Mouse (Mus musculus) left cerebral cortex, postnatal 25 days (tissue): ENCODE data around the gene Gm20517. TPM values are rescaled to one million over a fixed set of nuclear protein-coding genes. Genes with fewer than 3 reads are reported as not detected.

Experiments
- DNase-seq, 2 experiments: peaks; one replicate each; pipeline ENCODE4 v3.0.0; 2022; ENCODE audit warnings: low spot score in 2 of 2, mixed read lengths in 1 of 2
- intact Hi-C: fragments of 180-260 bp; cut with DNase I; formaldehyde crosslinking; loops from one replicate; pipeline ENCODE4 v1.15.1; 2025
- total RNA-seq, 2 experiments: library from RNA; stranded (reverse); gene quantifications; 2 replicates each; pipeline ENCODE4 v1.2.3; 2021

Gm20517 gene
- total RNA-seq, 2 experiments from 2014 or later: 3.5 to 7.2 TPM

DNA sequence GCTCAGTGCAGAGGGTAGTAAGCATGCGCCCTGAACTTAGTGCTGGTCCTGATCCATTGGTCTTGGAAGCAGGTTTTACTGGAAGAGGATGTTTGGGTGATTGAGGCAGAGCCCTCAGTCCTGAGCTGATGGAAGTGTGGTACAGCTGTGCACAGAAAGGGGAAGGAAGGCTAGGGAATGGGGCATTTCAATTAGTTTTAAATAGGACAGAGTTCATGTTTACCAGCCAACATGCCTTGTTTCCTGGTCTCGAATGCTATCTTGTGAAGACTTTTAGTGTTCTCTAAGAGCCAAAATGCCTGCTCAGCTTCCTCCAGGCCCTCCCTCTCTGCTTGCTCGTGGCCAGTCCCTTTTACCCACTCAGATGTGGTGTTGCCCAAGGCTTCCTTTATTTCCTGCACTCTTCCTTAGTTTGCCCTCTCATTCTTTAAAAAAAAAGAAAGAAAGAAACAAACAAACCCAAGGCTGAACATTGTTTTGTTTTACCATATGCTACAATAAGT, 47.4 kb downstream of the Gm20517 start:
- no peak for DNase-seq
- intact Hi-C loops: no loop called here

DNA sequence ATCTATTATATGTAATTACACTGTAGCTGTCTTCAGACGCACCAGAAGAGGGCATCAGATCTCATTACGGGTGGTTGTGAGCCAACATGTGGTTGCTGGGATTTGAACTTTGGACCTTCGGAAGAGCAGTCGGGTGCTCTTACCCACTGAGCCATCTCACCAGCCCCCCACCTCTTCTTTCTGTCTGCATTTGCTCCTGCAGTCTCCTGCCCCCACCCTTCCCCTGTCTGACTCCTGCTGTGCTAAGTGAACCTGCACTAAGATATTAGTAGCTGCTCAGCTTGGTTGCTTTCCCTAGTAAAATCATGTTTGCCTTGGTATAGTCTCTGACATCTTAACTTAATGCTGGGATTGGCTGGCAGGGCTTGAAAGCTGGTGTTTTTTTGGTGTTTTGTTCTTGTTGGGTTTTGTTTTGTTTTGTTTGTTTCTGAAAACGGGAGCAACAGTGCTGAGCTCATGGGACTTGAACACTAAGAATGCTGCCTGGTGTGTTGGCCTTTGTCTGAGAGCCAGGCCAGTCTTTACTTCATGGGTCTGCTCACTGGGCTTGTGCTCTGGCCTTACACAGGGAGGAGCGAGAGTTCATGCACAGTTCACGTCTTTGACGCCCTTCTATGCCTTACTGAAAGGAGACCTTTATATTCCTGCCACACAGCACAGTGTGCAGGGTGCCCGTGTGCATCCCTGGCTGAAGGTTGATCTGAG, 51.8 kb downstream of the Gm20517 start:
- DNase-seq: no peak

GRCm38 (mm10) chr17:47664474-47664873, 53.1 kb downstream of the Gm20517 start:
- no peak for DNase-seq
- intact Hi-C loops: no loop called here

More for the DNA sequence above, 51.8 kb downstream of the Gm20517 start:
- intact Hi-C loops: no loop called here

- DNase-seq: no peak
- intact Hi-C loops: no loop called here
These were observed 57.8 kb downstream of the Gm20517 start for GRCm38 (mm10) chr17:47669166-47669565.

DNA sequence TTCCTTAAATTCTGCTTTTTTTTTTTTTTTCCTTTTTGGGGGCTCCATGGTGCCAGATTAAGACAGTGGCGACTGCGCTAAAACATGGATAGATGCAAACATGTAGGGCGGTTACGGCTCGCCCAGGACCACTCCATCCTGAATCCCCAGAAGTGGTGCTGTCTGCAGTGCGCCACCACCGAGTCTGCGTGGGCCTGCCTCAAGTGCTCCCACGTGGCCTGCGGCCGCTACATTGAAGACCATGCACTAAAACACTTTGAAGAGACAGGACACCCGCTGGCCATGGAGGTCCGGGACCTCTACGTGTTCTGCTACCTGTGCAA, 60.6 kb downstream of the Gm20517 start:
- peak in 1 of 2 experiments; percentile 48 for DNase-seq
- intact Hi-C loops: no loop called here

GRCm38 (mm10) chr17:47672311-47673111, 61.1 kb downstream of the Gm20517 start:
- peak; percentile 53 to 57 for DNase-seq
- intact Hi-C loops: no loop called here

- peak; percentile 79 to 85 for DNase-seq
These were observed 65.2 kb downstream of the Gm20517 start for GRCm38 (mm10) chr17:47676581-47676980.

GRCm38 (mm10) chr17:47678238-47678637, 66.8 kb downstream of the Gm20517 start:
- DNase-seq: no peak
- intact Hi-C loops: no loop called here

More at GRCm38 (mm10) chr17:47676581-47676980, 65.2 kb downstream of the Gm20517 start:
- intact Hi-C loops: loop anchor here (1.0 kb wide), 1 partner anchor 30 kb away; no protein-coding TSS in a partner anchor

DNA sequence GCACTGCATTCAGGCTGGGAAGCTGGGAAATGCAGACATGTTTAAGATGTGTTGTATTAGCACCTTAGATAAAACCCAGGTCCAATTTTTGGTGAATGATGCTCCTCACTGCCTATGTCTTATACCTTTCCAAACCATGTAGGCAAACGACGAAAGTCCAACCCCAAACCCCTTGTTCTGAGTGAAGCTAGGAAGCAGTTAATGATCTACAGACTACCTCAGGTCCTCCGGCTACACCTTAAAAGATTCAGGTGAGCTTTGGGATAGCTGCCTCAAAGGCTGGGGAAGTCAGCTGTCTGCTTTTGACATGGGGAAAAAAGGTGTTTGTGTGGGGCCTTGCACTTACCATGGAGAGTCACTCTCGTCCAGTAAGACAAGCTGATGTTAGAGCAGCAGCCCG, 67.3 kb downstream of the Gm20517 start:
- no peak for DNase-seq
- intact Hi-C loops: no loop called here

DNA sequence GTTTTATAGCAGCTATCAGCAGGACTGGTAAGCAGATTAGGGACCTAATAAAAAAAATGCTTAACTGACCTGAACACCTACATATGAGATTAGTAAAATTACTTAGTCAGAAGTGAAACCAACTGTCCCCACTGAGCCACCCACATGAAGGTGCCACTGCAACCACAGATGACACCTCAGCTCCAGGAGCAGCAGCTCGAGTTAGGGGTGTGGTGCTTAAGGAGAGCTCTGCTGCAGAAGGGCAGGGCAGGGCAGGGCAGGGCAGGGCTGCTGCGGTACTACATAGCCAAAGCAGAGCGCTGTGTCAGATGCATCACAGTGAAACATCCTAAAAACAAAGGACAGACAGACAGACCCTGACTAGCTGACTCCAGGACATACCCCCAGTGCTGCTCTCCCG, 71.4 kb downstream of the Gm20517 start:
- DNase-seq: no peak
- intact Hi-C loops: no loop called here

GRCm38 (mm10) chr17:47687409-47688343, 76.3 kb downstream of the Gm20517 start:
- intact Hi-C loops: loop anchor here (1.0 to 5.0 kb wide), 3 partner anchors 58 to 183 kb away; partner anchors contain the start of genes Bysl, Ccnd3, Gm20517 and Med20
- peak; percentile 96 to 98 for DNase-seq

- no peak for DNase-seq
- intact Hi-C loops: loop anchor here (1.0 to 5.0 kb wide), 3 partner anchors 59 to 183 kb away; partner anchors contain the start of genes Bysl, Ccnd3, Gm20517 and Med20
These were observed 76.9 kb downstream of the Gm20517 start, which contains the start of gene Tomm6 for GRCm38 (mm10) chr17:47688344-47688607. TSS of gene Tomm6 (minus strand) at chr17:47688386.

DNA sequence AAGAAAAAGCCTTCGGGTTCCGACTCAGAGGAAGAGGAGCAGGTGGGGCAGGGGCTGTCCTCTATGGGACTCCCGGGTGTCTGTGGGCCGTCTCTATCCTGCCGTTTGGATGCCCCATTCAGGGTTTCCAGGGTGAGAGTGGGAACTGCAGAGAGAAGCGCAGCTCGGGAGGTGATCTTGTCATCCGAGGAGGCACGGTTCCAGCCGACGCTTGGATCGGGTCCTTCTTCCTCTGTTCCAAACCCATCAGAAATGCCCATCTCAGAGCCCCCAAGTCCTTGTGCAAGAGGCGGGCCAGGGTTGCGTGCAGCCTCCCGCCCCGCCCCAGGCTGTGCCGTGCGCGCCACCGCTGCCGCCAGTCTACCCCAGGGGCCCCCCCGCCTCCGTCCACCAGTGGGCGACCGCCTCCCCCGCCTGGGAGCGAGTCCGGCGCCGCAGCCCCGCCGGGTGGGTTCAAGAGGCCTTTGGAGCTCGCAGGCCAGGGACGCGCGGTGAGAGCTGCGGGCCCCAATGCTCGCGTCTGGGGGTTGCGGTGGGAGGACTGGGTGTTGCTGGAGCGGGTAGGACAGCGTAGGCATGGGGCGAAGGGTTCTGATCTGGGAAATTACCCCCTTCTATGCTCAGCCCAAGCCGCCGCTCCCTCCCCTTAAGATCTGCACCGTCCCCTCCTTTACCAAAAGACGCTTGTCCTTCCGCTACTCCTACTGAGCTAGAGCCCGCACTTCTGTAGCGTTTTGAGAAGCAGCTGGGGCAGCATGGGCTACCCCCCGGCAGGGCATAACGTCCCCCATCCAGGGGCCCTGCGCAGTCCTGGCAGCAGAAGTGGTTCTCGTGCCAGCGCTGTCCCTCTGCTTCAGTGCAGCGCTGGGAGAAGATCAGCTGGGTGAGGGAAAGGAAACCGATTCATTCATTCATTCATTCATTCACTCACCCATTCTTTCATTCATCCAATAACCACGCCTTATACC, 77.5 kb downstream of the Gm20517 start, which contains the start of gene Frs3:
Gene Frs3, plus strand, starts transcription at position 423 of the 968 bp plus-strand sequence.
- peak; percentile 81 to 82 for DNase-seq
- intact Hi-C loops: loop anchor here (1.0 to 5.0 kb wide), 3 partner anchors 60 to 184 kb away; partner anchors contain the start of genes Bysl, Ccnd3, Gm20517 and Med20

GRCm38 (mm10) chr17:47689894-47690293, 78.5 kb downstream of the Gm20517 start:
- DNase-seq: no peak
- intact Hi-C loops: loop anchor here (2.0 to 5.0 kb wide), 4 partner anchors 78 to 412 kb away; partner anchors contain the start of genes Bysl, Ccnd3, Gm20517 and Med20

DNA sequence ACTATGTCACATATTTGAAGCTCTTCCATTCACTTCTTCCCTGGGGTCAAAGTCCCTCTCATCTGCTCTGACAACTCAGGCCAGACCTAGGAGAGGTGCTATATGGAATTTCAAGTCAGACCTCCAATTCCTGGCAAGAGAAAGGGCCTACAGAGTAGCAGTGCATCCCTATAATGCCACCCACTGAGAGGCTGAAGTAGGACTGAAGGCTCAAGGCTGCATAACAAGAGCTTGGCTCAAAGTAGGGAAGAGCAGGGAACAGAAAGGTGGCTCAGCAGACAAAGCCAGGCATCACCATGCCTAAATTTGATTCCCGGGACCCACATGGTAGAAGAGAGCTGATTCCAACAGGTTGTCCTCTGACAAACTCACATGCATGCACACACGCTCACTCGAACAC, 80.3 kb downstream of the Gm20517 start:
- intact Hi-C loops: loop anchor here (5.0 kb wide), 2 partner anchors 319 to 411 kb away; no protein-coding TSS in a partner anchor

DNA sequence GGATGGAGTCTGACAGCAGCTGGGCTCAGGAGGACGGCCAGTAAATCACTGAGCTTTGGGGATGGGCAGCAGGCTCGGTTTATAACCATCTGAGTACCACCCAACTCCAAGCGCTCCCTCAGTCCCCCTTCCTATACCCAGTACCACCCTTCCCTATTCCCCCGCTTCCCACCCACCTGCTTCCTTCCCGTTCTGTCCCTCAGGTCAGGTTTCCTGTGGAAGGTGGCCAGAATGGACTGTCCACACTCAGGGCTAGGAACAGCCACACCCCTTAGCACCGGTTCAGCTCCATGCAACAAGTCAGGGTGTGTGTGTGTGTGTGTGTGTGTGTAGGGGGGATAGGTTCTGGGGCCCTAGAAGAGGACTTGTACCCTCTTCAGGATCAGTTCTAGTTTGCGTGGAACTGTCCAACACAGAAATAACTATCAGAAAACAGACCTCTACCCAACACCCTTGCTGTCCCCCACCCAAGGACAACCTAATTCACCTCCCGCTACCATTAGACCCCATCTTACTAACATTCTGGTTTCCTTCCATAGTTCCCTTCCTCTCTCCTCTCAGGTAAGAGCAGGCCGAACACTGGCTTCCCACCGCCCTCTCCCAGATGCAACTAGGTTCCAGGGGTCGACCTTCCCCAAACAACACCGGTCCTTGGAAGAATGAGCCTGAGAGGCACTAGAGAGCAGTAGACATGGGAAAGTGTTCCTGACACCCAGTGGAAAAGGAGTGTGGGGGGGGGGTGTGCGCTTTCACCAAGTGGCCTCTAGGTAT, 82.5 kb downstream of the Gm20517 start:
- no peak for DNase-seq
- intact Hi-C loops: loop anchor here (5.0 kb wide), 2 partner anchors 322 to 408 kb away; no protein-coding TSS in a partner anchor

More for the DNA sequence above, 80.3 kb downstream of the Gm20517 start:
- DNase-seq: no peak

GRCm38 (mm10) chr17:47694442-47694502, 82.9 kb downstream of the Gm20517 start, which contains the start of gene Gm21981:
TSS of gene Gm21981 (minus strand) at chr17:47694455.
- intact Hi-C loops: loop anchor here (5.0 kb wide), 2 partner anchors 322 to 408 kb away; no protein-coding TSS in a partner anchor
- DNase-seq: no peak
